Mouse (Mus musculus) G1E (cell line): ENCODE measurements around the gene Rad51d. TPM values are rescaled to one million over a fixed set of nuclear protein-coding genes. Genes with fewer than 3 reads are reported as not detected.
"Not testable (repeated sequence)": the region's sequence is repeated elsewhere in the genome, so short reads cannot be mapped to it uniquely, and the experiment has no call there.

Experiments used
- ATAC-seq: 2 replicates; pipeline ENCODE4 v1.8.0; 2016; ENCODE audit warnings: mild to moderate bottlenecking; ENCODE audit not compliant: insufficient number of reproducible peaks, poor library complexity, low FRiP score, severe bottlenecking; ENCODE audit errors: extremely low read depth
- DNase-seq: peaks from one replicate; pipeline ENCODE4 v3.0.0; 2012; ENCODE audit warnings: low spot score
- H3K27me3 ChIP-seq: 2 replicates; pipeline ENCODE4 v1.6.1; 2012; ENCODE audit warnings: mild to moderate bottlenecking, low read length, inconsistent platforms; ENCODE audit not compliant: insufficient read depth
- H3K36me3 ChIP-seq: replicated peaks from 2 replicates; pipeline ENCODE3; 2012; ENCODE audit warnings: mild to moderate bottlenecking, inconsistent platforms
- H3K4me1 ChIP-seq: 2 replicates; pipeline ENCODE4 v1.6.1; 2012; ENCODE audit warnings: low read depth, low read length, inconsistent platforms, mixed read lengths; ENCODE audit not compliant: insufficient read depth
- H3K4me3 ChIP-seq: 2 replicates; pipeline ENCODE4 v1.5.1; 2012; ENCODE audit warnings: low read depth, mild to moderate bottlenecking, inconsistent platforms, low read length, moderate library complexity, mixed read lengths
- H3K9me3 ChIP-seq: replicated peaks from 2 replicates; pipeline ENCODE4 v1.6.1; 2012; ENCODE audit warnings: inconsistent platforms
- CTCF ChIP-seq: IDR thresholded peaks from 2 replicates; pipeline ENCODE4 v1.5.1; 2012; ENCODE audit warnings: low read depth, low read length, inconsistent platforms, mixed read lengths
- GATA1 ChIP-seq: IDR thresholded peaks from 2 replicates; pipeline ENCODE4 v1.6.1; 2012; ENCODE audit warnings: borderline replicate concordance, low read length, inconsistent platforms, mixed read lengths
- GATA2 ChIP-seq: IDR thresholded peaks from 2 replicates; pipeline ENCODE4 v1.6.1; 2012; ENCODE audit warnings: low read depth, low read length, inconsistent platforms, borderline replicate concordance
- POLR2AphosphoS5 ChIP-seq: IDR thresholded peaks from 2 replicates; pipeline ENCODE4 v1.6.1; 2012; ENCODE audit warnings: low read depth, low read length, inconsistent platforms; ENCODE audit not compliant: insufficient replicate concordance
- TAL1 ChIP-seq: conservative IDR thresholded peaks from 2 replicates; pipeline ENCODE4 v1.6.1; 2012; ENCODE audit warnings: low read depth, low read length, inconsistent platforms, mixed read lengths
- polyA plus RNA-seq: library from polyadenylated mRNA; stranded (reverse); fragments of >175 nt; gene quantifications from 2 replicates; pipeline ENCODE4 v1.2.3, GENCODE M21; 2012
- total RNA-seq, 2 experiments: library from RNA; stranded (forward) in 1 of 2; stranded (reverse) in 1 of 2; fragments of 200-1000 nt in 1 of 2; fragments of >200 nt in 1 of 2; fragmentation: Nextera tagmentation in 1 of 2; gene quantifications; 2 replicates each; pipeline ENCODE4 v1.2.3; 2014 to 2017

The Rad51d gene
- total and polyA plus RNA-seq, 3 experiments = 13.6 to 24.6 (median 16.0) TPM

GRCm38 (mm10) chr11:82835616-82836432 lies 54.6 kb downstream of the Rad51d start:
- H3K4me1 ChIP-seq = peaks cover 94% of the 10 kb centered on the region
- H3K9me3 ChIP-seq = no peaks in the 10 kb centered on the region
- DNase-seq (no peak), ATAC-seq (no peak)
- H3K4me3 ChIP-seq = no peak overlapping the region; the same call in 1 of the 2 replicates
- H3K36me3 ChIP-seq = peaks cover 80% of the 10 kb centered on the region
- no peaks in the 10 kb centered on the region for H3K27me3 ChIP-seq
- TF ChIP-seq TAL1 (no peak), POLR2AphosphoS5 (no peak), GATA1 (no peak), CTCF (no peak), GATA2 (no peak)

- ATAC-seq, DNase-seq, H3K27me3 ChIP-seq, H3K4me3 ChIP-seq, H3K9me3 ChIP-seq: not testable (repeated sequence)
- H3K36me3 ChIP-seq = peaks cover 80% of the 10 kb centered on the region
- peaks cover 89% of the 10 kb centered on the region for H3K4me1 ChIP-seq
These were observed 56.1 kb downstream of the Rad51d start for GRCm38 (mm10) chr11:82834359-82834758.

- Histone ChIP-seq H3K4me1 (peaks cover 86% of the 10 kb centered on the region), H3K9me3 (no peaks in the 10 kb centered on the region), H3K27me3 (no peaks in the 10 kb centered on the region), H3K36me3 (peaks cover 80% of the 10 kb centered on the region), H3K4me3 (peak overlapping the region; percentile 52; the same call in 1 of the 2 replicates)
- ATAC-seq (peak; percentile 69), DNase-seq (peak; percentile 54)
- TF ChIP-seq TAL1 (no peak), GATA1 (no peak), GATA2 (no peak), POLR2AphosphoS5 (no peak), CTCF (no peak)
These were observed 56.5 kb downstream of the Rad51d start for GRCm38 (mm10) chr11:82833929-82834328.

- not testable (repeated sequence) for ATAC-seq
- peaks cover 79% of the 10 kb centered on the region for H3K36me3 ChIP-seq
These were observed 58.0 kb downstream of the Rad51d start for GRCm38 (mm10) chr11:82832402-82832801.

GRCm38 (mm10) chr11:82831008-82831893 lies 59.2 kb downstream of the Rad51d start:
- H3K4me3 ChIP-seq = no peak overlapping the region
- no peaks in the 10 kb centered on the region for H3K9me3 ChIP-seq
- peaks cover 80% of the 10 kb centered on the region for H3K36me3 ChIP-seq
- DNase-seq (no peak), ATAC-seq (no peak)
- TF ChIP-seq TAL1 (no peak), GATA2 (no peak), POLR2AphosphoS5 (no peak), GATA1 (no peak), CTCF (no peak)
- H3K4me1 ChIP-seq = peaks cover 68% of the 10 kb centered on the region
- H3K27me3 ChIP-seq = no peaks in the 10 kb centered on the region

More at GRCm38 (mm10) chr11:82832402-82832801, 58.0 kb downstream of the Rad51d start:
- peaks cover 73% of the 10 kb centered on the region for H3K4me1 ChIP-seq
- DNase-seq, H3K9me3 ChIP-seq, H3K4me3 ChIP-seq, H3K27me3 ChIP-seq: not testable (repeated sequence)

GRCm38 (mm10) chr11:82826818-82827217 lies 63.6 kb downstream of the Rad51d start:
- Histone ChIP-seq H3K36me3 (peaks cover 95% of the 10 kb centered on the region), H3K27me3 (no peaks in the 10 kb centered on the region), H3K4me3 (no peak overlapping the region), H3K9me3 (no peaks in the 10 kb centered on the region), H3K4me1 (peaks cover 64% of the 10 kb centered on the region)
- ATAC-seq (no peak), DNase-seq (no peak)
- TF ChIP-seq POLR2AphosphoS5 (no peak), TAL1 (no peak), GATA1 (no peak), GATA2 (no peak), CTCF (no peak)

Other genes starting within 250 kb of the Rad51d start
- 0.53 and 3.5 TPM in 2 replicates for gene Cct6b, start 126.3 kb downstream of the Rad51d start, total RNA-seq (2014; fragmentation: Nextera tagmentation)
- gene Cct6b, start 126.3 kb downstream of the Rad51d start, total RNA-seq (2017) = 0.17 and 0.44 TPM in 2 replicates
- gene Cct6b, start 126.3 kb downstream of the Rad51d start, polyA plus RNA-seq = 0.29 and 0.30 TPM in 2 replicates
- gene Zfp830, start 126.3 kb downstream of the Rad51d start, total RNA-seq (2014; fragmentation: Nextera tagmentation) = 22.3 and 25.1 TPM in 2 replicates
- gene Zfp830, start 126.3 kb downstream of the Rad51d start, total RNA-seq (2017) = 43.6 and 49.1 TPM in 2 replicates
- 21.2 and 22.2 TPM in 2 replicates for gene Zfp830, start 126.3 kb downstream of the Rad51d start, polyA plus RNA-seq
- gene Lig3, start 109.5 kb downstream of the Rad51d start, total RNA-seq (2014; fragmentation: Nextera tagmentation) = 43.0 and 50.2 TPM in 2 replicates
- 33.1 and 34.6 TPM in 2 replicates for gene Lig3, start 109.5 kb downstream of the Rad51d start, total RNA-seq (2017)
- gene Lig3, start 109.5 kb downstream of the Rad51d start, polyA plus RNA-seq = 60.5 and 71.8 TPM in 2 replicates
- 54.7 and 71.1 TPM in 2 replicates for gene Rffl, start 19.4 kb downstream of the Rad51d start, total RNA-seq (2014; fragmentation: Nextera tagmentation)
- gene Rffl, start 19.4 kb downstream of the Rad51d start, total RNA-seq (2017) = 25.6 and 27.9 TPM in 2 replicates
- gene Rffl, start 19.4 kb downstream of the Rad51d start, polyA plus RNA-seq = 29.1 and 46.6 TPM in 2 replicates
- not detected in 2 replicates for gene Fndc8, start 1.5 kb upstream of the Rad51d start, total RNA-seq (2014; fragmentation: Nextera tagmentation)
- 0.05 TPM in 1 of 2 replicates, not detected in the other for gene Fndc8, start 1.5 kb upstream of the Rad51d start, total RNA-seq (2017)
- gene Fndc8, start 1.5 kb upstream of the Rad51d start, polyA plus RNA-seq = not detected in 2 replicates
- gene Nle1, start 17.8 kb upstream of the Rad51d start, total RNA-seq (2014; fragmentation: Nextera tagmentation) = 27.6 and 38.6 TPM in 2 replicates
- 18.6 and 23.2 TPM in 2 replicates for gene Nle1, start 17.8 kb upstream of the Rad51d start, total RNA-seq (2017)
- gene Nle1, start 17.8 kb upstream of the Rad51d start, polyA plus RNA-seq = 92.9 and 93.8 TPM in 2 replicates
- 0.38 TPM in 1 of 2 replicates, not detected in the other for gene Unc45b, start 19.9 kb upstream of the Rad51d start, total RNA-seq (2014; fragmentation: Nextera tagmentation)
- 0.12 and 0.33 TPM in 2 replicates for gene Unc45b, start 19.9 kb upstream of the Rad51d start, total RNA-seq (2017)
- 0.01 and 0.02 TPM in 2 replicates for gene Unc45b, start 19.9 kb upstream of the Rad51d start, polyA plus RNA-seq
- gene Slfn5, start 60.7 kb upstream of the Rad51d start, total RNA-seq (2014; fragmentation: Nextera tagmentation) = 3.8 and 9.1 TPM in 2 replicates
- gene Slfn5, start 60.7 kb upstream of the Rad51d start, total RNA-seq (2017) = 5.5 and 7.7 TPM in 2 replicates
- gene Slfn5, start 60.7 kb upstream of the Rad51d start, polyA plus RNA-seq = 0.28 and 0.33 TPM in 2 replicates
- gene Slfn9, start 101.2 kb upstream of the Rad51d start, total RNA-seq (2014; fragmentation: Nextera tagmentation) = 0.39 TPM in 1 of 2 replicates, not detected in the other
- 0.29 and 0.33 TPM in 2 replicates for gene Slfn9, start 101.2 kb upstream of the Rad51d start, total RNA-seq (2017)
- gene Slfn9, start 101.2 kb upstream of the Rad51d start, polyA plus RNA-seq = 0.01 TPM in 1 of 2 replicates, not detected in the other
- 0.39 TPM in 1 of 2 replicates, not detected in the other for gene Slfn8, start 130.2 kb upstream of the Rad51d start, total RNA-seq (2014; fragmentation: Nextera tagmentation)
- gene Slfn8, start 130.2 kb upstream of the Rad51d start, total RNA-seq (2017) = 0.06 and 0.16 TPM in 2 replicates
- gene Slfn8, start 130.2 kb upstream of the Rad51d start, polyA plus RNA-seq = not detected in 2 replicates
- 2.3 and 3.8 TPM in 2 replicates for gene Slfn2, start 174.5 kb upstream of the Rad51d start, total RNA-seq (2014; fragmentation: Nextera tagmentation)
- gene Slfn2, start 174.5 kb upstream of the Rad51d start, total RNA-seq (2017) = 44.5 and 48.4 TPM in 2 replicates
- 0.72 and 0.96 TPM in 2 replicates for gene Slfn2, start 174.5 kb upstream of the Rad51d start, polyA plus RNA-seq
- gene Slfn1, start 226.2 kb upstream of the Rad51d start, total RNA-seq (2014; fragmentation: Nextera tagmentation) = not detected in 2 replicates
- 0.17 and 0.22 TPM in 2 replicates for gene Slfn1, start 226.2 kb upstream of the Rad51d start, total RNA-seq (2017)
- not detected in 2 replicates for gene Slfn1, start 226.2 kb upstream of the Rad51d start, polyA plus RNA-seq